Mouse (Mus musculus) stomach, embryonic 16.5 days (tissue): ENCODE data around the gene Raph1. TPM values are rescaled to one million over a fixed set of nuclear protein-coding genes. Genes with fewer than 3 reads are reported as not detected.
A peak's percentile ranks its signal among the peaks of the same experiment; 100 is the strongest.
"Not testable (repeated sequence)": the region's sequence is repeated elsewhere in the genome, so short reads cannot be mapped to it uniquely, and the experiment has no call there.

Experiments
- ATAC-seq: fragments of 200-750 bp; cut with Nextera tagmentation; 2 replicates; pipeline ENCODE4 v1.8.0; 2017; ENCODE audit warnings: moderate number of reproducible peaks, moderate TSS enrichment; ENCODE audit not compliant: insufficient read depth, low FRiP score
- H3K27ac ChIP-seq: fragments of 300-500 bp; sonication (generic); 2 replicates; pipeline ENCODE4 v1.5.1; 2014; ENCODE audit warnings: low read length
- H3K27me3 ChIP-seq: fragments of 300-500 bp; sonication (generic); 2 replicates; pipeline ENCODE4 v1.6.1; 2014; ENCODE audit warnings: low read length, control low read depth, mixed read lengths; ENCODE audit not compliant: control insufficient read depth, insufficient read depth
- H3K36me3 ChIP-seq: fragments of 300-500 bp; sonication (generic); 2 replicates; pipeline ENCODE4 v1.6.1; 2014; ENCODE audit warnings: low read length; ENCODE audit not compliant: control insufficient read depth, insufficient read depth
- H3K4me1 ChIP-seq: fragments of 300-500 bp; sonication (generic); 2 replicates; pipeline ENCODE4 v1.6.1; 2014; ENCODE audit warnings: low read length, control low read depth, mixed read lengths; ENCODE audit not compliant: control insufficient read depth, insufficient read depth
- H3K4me2 ChIP-seq: fragments of 300-500 bp; sonication (generic); 2 replicates; pipeline ENCODE4 v1.6.1; 2014; ENCODE audit warnings: low read depth, low read length, mixed read lengths
- H3K4me3 ChIP-seq: fragments of 300-500 bp; sonication (generic); replicated peaks from 2 replicates; pipeline ENCODE4 v1.5.1; 2014; ENCODE audit warnings: mild to moderate bottlenecking, low read length
- H3K9ac ChIP-seq: fragments of 300-500 bp; sonication (generic); 2 replicates; pipeline ENCODE4 v1.6.1; 2014; ENCODE audit warnings: low read length
- H3K9me3 ChIP-seq: fragments of 300-500 bp; sonication (generic); replicated peaks from 2 replicates; pipeline ENCODE4 v1.6.1; 2016; ENCODE audit warnings: low read length, control low read depth; ENCODE audit not compliant: control insufficient read depth
- WGBS: fragments of 180-500 bp; shearing (Covaris S2); extraction: QIAGEN DNeasy Blood & Tissue Kit; methylation state at CpG from one replicate; pipeline ENCODE4 v1.1.7; 2014; 5-methylcytosine and 5-hydroxymethylcytosine counted together
- polyA plus RNA-seq: library from polyadenylated mRNA; unstranded; fragments of >200 nt; fragmentation: Nextera tagmentation; extraction: Ambion mirVana; gene quantifications from 2 replicates; pipeline ENCODE4 v1.2.1, GENCODE M21; 2015

The Raph1 gene
- polyA plus RNA-seq, 1 experiment from 2014 or later = 26.5 TPM

DNA sequence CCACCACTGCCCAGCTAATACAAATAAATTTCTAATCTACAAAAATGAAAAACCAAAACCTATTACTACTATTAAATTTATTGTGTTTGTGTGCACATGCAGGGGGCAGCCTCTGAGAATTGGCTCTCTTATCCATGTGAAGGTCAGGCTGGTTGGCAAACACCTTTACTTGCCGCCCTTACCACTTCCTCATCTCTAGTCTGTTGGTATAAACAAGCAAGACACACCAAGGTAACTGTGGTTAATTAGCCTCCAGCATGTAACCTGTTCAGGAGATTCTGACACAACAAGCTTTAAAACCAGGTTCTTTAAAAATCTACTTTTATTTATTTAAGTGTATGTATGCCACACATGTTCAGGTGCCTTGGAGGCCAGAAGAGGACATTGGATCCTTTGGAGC is 84.0 kb downstream of the Raph1 start:
- Histone ChIP-seq H3K27ac (no peak overlapping the region), H3K36me3 (0 out of 2 replicates have a peak, but pooled peaks cover 2% of the 10 kb centered on the region), H3K9me3 (no peaks in the 10 kb centered on the region), H3K4me1 (no peaks in the 10 kb centered on the region), H3K4me3 (no peak overlapping the region), H3K9ac (no peak overlapping the region), H3K27me3 (no peaks in the 10 kb centered on the region), H3K4me2 (no peak overlapping the region)
- WGBS = 89% methylated on average over 1 of the region's 1 CpGs
- ATAC-seq = no peak

DNA sequence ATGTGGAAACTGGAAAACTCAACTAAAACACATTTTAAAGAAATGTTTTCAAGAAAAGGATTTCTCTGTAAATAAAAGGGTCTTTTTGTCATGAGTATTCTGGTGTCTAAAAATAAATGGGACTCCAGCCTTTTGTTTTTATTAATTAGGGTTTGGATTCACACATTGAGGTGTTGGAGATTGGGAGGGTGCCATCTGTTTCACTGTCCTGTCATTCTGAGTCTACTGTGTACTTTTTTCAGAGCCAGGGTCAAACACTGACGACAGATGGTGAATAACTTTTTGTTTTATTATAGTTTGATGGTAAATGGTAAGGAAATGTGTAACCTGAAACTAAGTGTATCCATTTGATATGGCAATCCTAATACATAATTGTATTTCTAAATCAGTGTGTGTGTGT is 85.3 kb downstream of the Raph1 start:
- 38% methylated on average over 1 of the region's 1 CpGs for WGBS
- Histone ChIP-seq H3K9me3 (no peaks in the 10 kb centered on the region), H3K36me3 (0 out of 2 replicates have a peak, but pooled peaks cover 2% of the 10 kb centered on the region), H3K4me2 (no peak overlapping the region), H3K4me3 (no peak overlapping the region), H3K9ac (no peak overlapping the region), H3K27me3 (no peaks in the 10 kb centered on the region), H3K27ac (no peak overlapping the region), H3K4me1 (no peaks in the 10 kb centered on the region)
- ATAC-seq = no peak

DNA sequence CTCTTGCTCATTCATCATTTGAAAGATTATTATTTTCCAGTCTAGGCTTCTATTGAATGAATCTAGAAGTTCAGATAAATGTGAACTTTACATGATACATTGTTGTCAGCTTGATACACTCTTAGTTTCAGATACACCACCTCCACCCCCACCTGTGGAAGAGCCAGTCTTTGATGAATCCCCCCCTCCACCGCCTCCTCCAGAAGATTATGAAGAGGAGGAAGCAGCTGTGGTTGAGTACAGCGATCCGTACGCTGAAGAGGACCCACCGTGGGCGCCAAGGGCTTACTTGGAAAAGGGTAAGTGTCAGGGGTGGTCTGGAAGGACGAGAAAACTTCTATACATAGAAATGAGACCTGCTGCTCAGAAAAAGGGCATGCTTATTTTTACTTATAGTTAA is 96.4 kb downstream of the Raph1 start:
- WGBS = 87% methylated on average over 7 of the region's 7 CpGs
- H3K4me3 ChIP-seq = no peak overlapping the region
- no peak for ATAC-seq
- no peaks in the 10 kb centered on the region for H3K4me1 ChIP-seq
- H3K27me3 ChIP-seq = no peaks in the 10 kb centered on the region
- no peak overlapping the region for H3K27ac ChIP-seq
- H3K36me3 ChIP-seq = no peaks in the 10 kb centered on the region
- no peak overlapping the region for H3K4me2 ChIP-seq
- H3K9me3 ChIP-seq = no peaks in the 10 kb centered on the region
- H3K9ac ChIP-seq = no peak overlapping the region

DNA sequence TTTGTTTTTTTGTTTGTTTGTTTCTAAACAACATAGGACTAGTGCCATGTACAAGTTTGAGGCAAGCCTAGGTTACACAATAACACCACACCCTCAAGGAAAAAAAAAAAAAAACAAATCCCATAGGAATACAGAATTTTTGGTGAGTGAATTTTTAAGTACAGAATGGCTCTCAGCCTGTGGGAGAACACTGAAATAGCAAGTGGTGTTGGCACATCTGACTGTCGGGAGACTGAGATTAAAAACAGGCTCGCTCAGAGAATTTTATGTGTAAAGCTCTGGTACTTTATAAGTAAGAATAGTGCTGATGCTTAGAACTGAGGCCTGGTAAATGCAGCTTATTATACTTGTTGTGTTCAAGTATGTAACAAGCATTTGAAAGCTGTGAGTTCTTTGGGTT is 97.4 kb downstream of the Raph1 start:
- H3K4me1 ChIP-seq = no peaks in the 10 kb centered on the region
- H3K27me3 ChIP-seq = no peaks in the 10 kb centered on the region
- ATAC-seq = no peak
- H3K27ac ChIP-seq = no peak overlapping the region
- no peaks in the 10 kb centered on the region for H3K9me3 ChIP-seq
- 89% methylated on average over 2 of the region's 2 CpGs for WGBS
- no peak overlapping the region for H3K4me3 ChIP-seq
- H3K36me3 ChIP-seq = no peaks in the 10 kb centered on the region
- no peak overlapping the region for H3K4me2 ChIP-seq
- H3K9ac ChIP-seq = no peak overlapping the region

DNA sequence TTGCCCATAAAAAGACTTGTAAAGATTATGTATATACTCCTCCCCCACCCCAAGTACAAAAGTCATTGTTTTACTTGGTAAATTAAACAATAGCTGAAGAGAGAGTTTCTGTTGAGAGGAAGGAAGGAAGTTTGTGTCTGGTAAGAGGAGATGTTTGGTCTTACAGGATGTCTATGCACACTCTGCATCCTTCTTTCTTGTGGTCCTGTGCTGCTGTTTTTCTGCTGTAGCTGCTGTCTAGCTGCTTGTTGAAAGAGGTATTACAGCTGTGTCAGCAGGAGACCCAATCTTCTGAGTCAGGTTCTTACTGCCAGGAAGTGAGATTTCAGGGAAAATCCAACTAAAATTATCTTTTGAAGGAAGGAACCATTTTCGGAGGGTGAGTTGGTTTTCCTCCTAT is 106.3 kb downstream of the Raph1 start:
- no peaks in the 10 kb centered on the region for H3K27me3 ChIP-seq
- no peaks in the 10 kb centered on the region for H3K9me3 ChIP-seq
- no peak for ATAC-seq
- 0 out of 2 replicates have a peak overlapping the region, but pooled peaks have one; percentile 1 for H3K27ac ChIP-seq
- no peak overlapping the region for H3K4me3 ChIP-seq
- no peak overlapping the region for H3K9ac ChIP-seq
- WGBS = 80% methylated on average over 1 of the region's 1 CpGs
- no peak overlapping the region for H3K4me2 ChIP-seq
- H3K4me1 ChIP-seq = no peaks in the 10 kb centered on the region
- no peaks in the 10 kb centered on the region for H3K36me3 ChIP-seq

DNA sequence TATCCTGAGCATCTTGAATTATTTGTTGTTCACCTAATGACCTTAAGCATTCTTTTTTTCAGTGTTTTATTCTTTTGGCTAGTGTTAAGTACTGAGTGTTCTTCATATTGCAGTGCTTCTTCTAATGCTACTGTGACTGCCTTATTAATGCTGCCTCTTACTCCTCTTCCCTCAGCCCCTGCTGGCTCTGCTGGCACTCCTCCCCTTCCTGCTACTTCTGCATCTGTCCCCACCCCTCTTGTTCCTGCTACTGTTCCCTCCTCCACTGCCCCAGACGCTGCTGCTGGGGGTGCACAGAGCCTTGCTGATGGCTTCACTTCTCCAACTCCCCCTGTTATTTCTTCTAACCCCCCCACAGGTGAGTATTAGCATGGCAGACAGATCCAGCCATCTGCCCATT is 117.0 kb downstream of the Raph1 start:
- Histone ChIP-seq H3K4me1 (no peaks in the 10 kb centered on the region), H3K27ac (no peak overlapping the region), H3K9me3 (no peaks in the 10 kb centered on the region), H3K36me3 (no peaks in the 10 kb centered on the region; the same call in 1 of the 2 replicates), H3K4me2 (no peak overlapping the region), H3K27me3 (no peaks in the 10 kb centered on the region), H3K9ac (no peak overlapping the region), H3K4me3 (no peak overlapping the region)
- no peak for ATAC-seq
- 27% methylated on average over 1 of the region's 1 CpGs for WGBS

DNA sequence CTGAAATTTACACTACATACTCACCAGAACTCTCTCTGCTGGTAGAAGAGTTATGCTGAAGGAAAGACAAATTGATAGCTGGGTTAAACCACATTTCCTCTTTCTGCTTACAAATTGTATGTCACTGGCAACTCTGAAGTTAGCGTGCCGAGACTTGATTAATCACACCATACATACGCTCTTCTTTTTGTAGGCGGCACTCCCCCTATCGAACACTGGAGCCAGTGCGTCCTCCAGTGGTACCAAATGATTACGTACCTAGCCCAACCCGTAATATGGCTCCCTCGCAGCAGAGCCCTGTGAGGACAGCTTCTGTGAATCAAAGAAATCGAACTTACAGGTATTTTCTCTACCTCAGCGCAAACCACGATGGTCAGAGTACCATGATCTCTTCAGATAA is 119.8 kb downstream of the Raph1 start:
- 76% methylated on average over 12 of the region's 12 CpGs for WGBS
- H3K9ac ChIP-seq = no peak overlapping the region
- no peak for ATAC-seq
- H3K4me2 ChIP-seq = no peak overlapping the region
- no peaks in the 10 kb centered on the region for H3K36me3 ChIP-seq
- no peaks in the 10 kb centered on the region for H3K4me1 ChIP-seq
- H3K4me3 ChIP-seq = no peak overlapping the region
- H3K27me3 ChIP-seq = no peaks in the 10 kb centered on the region
- H3K27ac ChIP-seq = no peak overlapping the region
- no peaks in the 10 kb centered on the region for H3K9me3 ChIP-seq

DNA sequence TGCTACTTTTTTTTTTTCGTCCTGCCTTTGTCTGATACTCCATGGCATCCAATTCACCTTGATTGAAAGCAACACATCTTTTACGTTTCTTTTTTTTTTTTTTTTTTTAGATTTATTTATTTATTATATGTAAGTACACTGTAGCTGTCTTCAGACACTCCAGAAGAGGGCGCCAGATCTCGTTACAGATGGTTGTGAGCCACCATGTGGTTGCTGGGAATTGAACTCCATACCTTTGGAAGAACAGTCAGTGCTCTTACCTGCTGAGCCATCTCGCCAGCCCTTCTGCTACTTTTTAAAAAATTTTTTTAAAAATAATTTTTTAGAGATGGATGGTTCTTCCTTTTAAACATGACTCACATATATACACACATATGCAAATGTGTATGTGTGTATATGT is 125.5 kb downstream of the Raph1 start:
- H3K36me3 ChIP-seq, H3K27me3 ChIP-seq, H3K4me3 ChIP-seq, H3K9me3 ChIP-seq, H3K4me1 ChIP-seq, H3K9ac ChIP-seq, H3K4me2 ChIP-seq, H3K27ac ChIP-seq, ATAC-seq: not testable (repeated sequence)
- 79% methylated on average over 5 of the region's 5 CpGs for WGBS

DNA sequence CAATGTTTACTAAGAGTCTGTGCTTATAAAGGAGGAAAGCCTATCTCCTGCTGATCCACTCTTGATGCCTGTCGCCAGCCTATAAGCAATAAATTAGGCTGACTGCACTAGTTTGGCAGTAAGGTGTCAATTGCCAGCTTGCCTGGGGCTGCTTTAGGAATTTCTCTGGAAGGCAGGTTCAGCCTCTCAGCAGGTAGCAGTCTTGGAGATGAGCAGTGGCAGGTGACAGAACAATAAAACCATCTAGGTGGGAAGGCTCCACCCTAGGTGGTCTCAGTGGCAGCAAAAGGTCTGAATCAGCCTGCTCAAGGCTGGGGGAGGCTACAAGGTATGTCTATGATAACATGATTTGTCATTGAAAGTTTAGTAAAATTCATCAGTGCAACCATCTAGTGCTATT is 134.4 kb downstream of the Raph1 start:
- no peak for ATAC-seq
- no peak overlapping the region for H3K4me3 ChIP-seq
- WGBS = 19% methylated on average over 1 of the region's 1 CpGs
- H3K9me3 ChIP-seq = no peaks in the 10 kb centered on the region
- H3K9ac ChIP-seq = no peak overlapping the region
- H3K27me3 ChIP-seq = no peaks in the 10 kb centered on the region
- H3K4me2 ChIP-seq = no peak overlapping the region
- no peaks in the 10 kb centered on the region for H3K4me1 ChIP-seq
- H3K27ac ChIP-seq = no peak overlapping the region
- H3K36me3 ChIP-seq = no peaks in the 10 kb centered on the region
